Mouse (Mus musculus) midbrain, postnatal 0 days (tissue): ENCODE data around the gene Myh1. TPM values are rescaled to one million over a fixed set of nuclear protein-coding genes. Genes with fewer than 3 reads are reported as not detected.

Source experiments
- ATAC-seq: fragments of 200-750 bp; cut with Nextera tagmentation; 2 replicates; pipeline ENCODE4 v1.8.0; 2017; ENCODE audit warnings: moderate number of reproducible peaks, mild to moderate bottlenecking, moderate TSS enrichment, moderate library complexity; ENCODE audit not compliant: low FRiP score
- DNase-seq: peaks from one replicate; pipeline ENCODE4 v3.0.0-alpha.2; 2015; ENCODE audit warnings: low spot score
- H3K27ac ChIP-seq: fragments of 300-500 bp; sonication (generic); 2 replicates; pipeline ENCODE4 v1.5.1; 2014; ENCODE audit warnings: low read depth, mild to moderate bottlenecking, low read length, mixed read lengths
- H3K27me3 ChIP-seq: fragments of 300-500 bp; sonication (generic); 2 replicates; pipeline ENCODE4 v1.6.1; 2014; ENCODE audit warnings: low read length, control low read depth, mixed read lengths; ENCODE audit not compliant: insufficient read depth
- H3K36me3 ChIP-seq: fragments of 300-500 bp; sonication (generic); 2 replicates; pipeline ENCODE4 v1.6.1; 2014; ENCODE audit warnings: low read length, control low read depth, mixed read lengths; ENCODE audit not compliant: insufficient read depth
- H3K4me1 ChIP-seq: fragments of 300-500 bp; sonication (generic); 2 replicates; pipeline ENCODE4 v1.6.1; 2014; ENCODE audit warnings: mild to moderate bottlenecking, control low read depth, antibody characterized with exemption, low read length, mixed read lengths; ENCODE audit not compliant: insufficient read depth
- H3K4me2 ChIP-seq: fragments of 300-500 bp; sonication (generic); 2 replicates; pipeline ENCODE4 v1.6.1; 2014; ENCODE audit warnings: low read depth, mild to moderate bottlenecking, low read length, mixed read lengths; ENCODE audit not compliant: poor library complexity, severe bottlenecking
- H3K4me3 ChIP-seq: fragments of 300-500 bp; sonication (generic); 2 replicates; pipeline ENCODE4 v1.5.1; 2014; ENCODE audit warnings: low read depth, mild to moderate bottlenecking, low read length, moderate library complexity
- H3K9ac ChIP-seq: fragments of 300-500 bp; sonication (generic); replicated peaks from 2 replicates; pipeline ENCODE4 v1.6.1; 2014; ENCODE audit warnings: mild to moderate bottlenecking, low read length, moderate library complexity, mixed read lengths; ENCODE audit not compliant: poor library complexity, severe bottlenecking
- H3K9me3 ChIP-seq: fragments of 300-500 bp; sonication (generic); 2 replicates; pipeline ENCODE4 v1.6.1; 2016; ENCODE audit warnings: low read length, control low read depth
- CTCF ChIP-seq: IDR thresholded peaks from 2 replicates; pipeline ENCODE4 v1.5.1; 2016; ENCODE audit warnings: antibody characterized with exemption, mild to moderate bottlenecking
- WGBS: fragments of 180-500 bp; shearing (Covaris S2); extraction: QIAGEN DNeasy Blood & Tissue Kit; methylation state at CpG from one replicate; pipeline ENCODE4 v1.1.7; 2014; 5-methylcytosine and 5-hydroxymethylcytosine counted together
- polyA plus RNA-seq: library from polyadenylated mRNA; unstranded; fragments of >200 nt; fragmentation: Nextera tagmentation; extraction: Ambion mirVana; gene quantifications from 2 replicates; pipeline ENCODE4 v1.2.1, GENCODE M21; 2015
- total RNA-seq: library from RNA; depleted of rRNA; stranded (reverse); fragments of >200 nt; gene quantifications from 2 replicates; pipeline ENCODE4 v1.2.3, GENCODE M21; 2014; rRNA removed

The Myh1 gene
- total and polyA plus RNA-seq, 2 experiments from 2014 or later: 0.10 to 0.11 TPM

DNA sequence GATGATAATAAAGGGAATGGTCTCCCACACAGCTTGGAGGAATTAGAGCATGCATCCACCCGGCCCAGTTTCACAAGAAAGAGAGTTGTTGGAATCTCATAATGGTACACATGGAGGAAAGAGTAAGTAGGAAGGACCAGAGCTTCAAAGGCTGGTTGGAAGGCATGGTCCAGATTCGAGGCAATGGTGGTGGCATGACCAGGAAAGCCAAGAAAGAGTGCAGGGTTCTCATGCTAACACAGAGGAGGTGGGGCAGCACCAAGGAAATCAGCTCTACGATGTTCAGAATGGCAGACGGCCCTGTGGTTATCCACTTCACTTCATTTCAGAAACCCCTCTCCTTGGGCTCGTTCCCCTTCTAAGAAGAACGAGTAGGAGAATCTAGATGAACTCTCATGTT, 61.1 kb downstream of the Myh1 start:
- WGBS: 85% methylated on average over 6 of the region's 6 CpGs
- DNase-seq: no peak
- Histone ChIP-seq H3K36me3 (no peaks in the 10 kb centered on the region), H3K4me3 (no peak overlapping the region), H3K9me3 (no peaks in the 10 kb centered on the region), H3K27me3 (no peaks in the 10 kb centered on the region), H3K9ac (no peak overlapping the region), H3K4me2 (no peak overlapping the region), H3K27ac (no peak overlapping the region), H3K4me1 (no peaks in the 10 kb centered on the region)
- TF ChIP-seq CTCF: no peak
- ATAC-seq: no peak

Other genes starting within 250 kb of the Myh1 start
- not detected in 2 replicates for gene Tmem238l, start 243.4 kb upstream of the Myh1 start, total RNA-seq
- gene Tmem238l, start 243.4 kb upstream of the Myh1 start, polyA plus RNA-seq: not detected in 2 replicates
- gene Tmem220, start 174.9 kb upstream of the Myh1 start, total RNA-seq: 0.11 and 0.28 TPM in 2 replicates
- 0.50 and 0.93 TPM in 2 replicates for gene Tmem220, start 174.9 kb upstream of the Myh1 start, polyA plus RNA-seq
- 23.7 and 28.6 TPM in 2 replicates for gene Adprm, start 147.5 kb upstream of the Myh1 start, total RNA-seq
- 25.9 and 28.1 TPM in 2 replicates for gene Adprm, start 147.5 kb upstream of the Myh1 start, polyA plus RNA-seq
- gene Sco1, start 147.4 kb upstream of the Myh1 start, total RNA-seq: 11.2 and 12.4 TPM in 2 replicates
- gene Sco1, start 147.4 kb upstream of the Myh1 start, polyA plus RNA-seq: 13.2 and 14.7 TPM in 2 replicates
- gene Myh3, start 121.8 kb upstream of the Myh1 start, total RNA-seq: 0.24 and 1.2 TPM in 2 replicates
- 0.13 and 0.25 TPM in 2 replicates for gene Myh3, start 121.8 kb upstream of the Myh1 start, polyA plus RNA-seq
- 0.33 and 0.55 TPM in 2 replicates for gene Myh2, start 29.0 kb upstream of the Myh1 start, total RNA-seq
- gene Myh2, start 29.0 kb upstream of the Myh1 start, polyA plus RNA-seq: 0.15 and 0.20 TPM in 2 replicates
- gene Myh4, start 38.0 kb downstream of the Myh1 start, total RNA-seq: 0.11 and 0.19 TPM in 2 replicates
- 0.07 and 0.10 TPM in 2 replicates for gene Myh4, start 38.0 kb downstream of the Myh1 start, polyA plus RNA-seq
- gene Myh8, start 77.1 kb downstream of the Myh1 start, total RNA-seq: 1.0 and 3.0 TPM in 2 replicates
- gene Myh8, start 77.1 kb downstream of the Myh1 start, polyA plus RNA-seq: 0.36 and 0.40 TPM in 2 replicates
- gene Myh13, start 121.6 kb downstream of the Myh1 start, total RNA-seq: 0.11 and 0.52 TPM in 2 replicates
- 0.20 and 0.23 TPM in 2 replicates for gene Myh13, start 121.6 kb downstream of the Myh1 start, polyA plus RNA-seq